Mouse (Mus musculus) bone marrow, adult 2 months (tissue): ENCODE data around the gene Phactr2.

Experiments used
- CTCF ChIP-seq: fragments of 200-500 bp; IDR thresholded peaks from 2 replicates; pipeline ENCODE4 v1.5.1; 2011; ENCODE audit warnings: low read length, control low read depth; ENCODE audit not compliant: control insufficient read depth, insufficient read depth
- POLR2A ChIP-seq: fragments of 200-500 bp; IDR thresholded peaks from 2 replicates; pipeline ENCODE4 v1.6.1; 2011; ENCODE audit warnings: low read depth, mild to moderate bottlenecking, control low read depth, low read length, borderline replicate concordance; ENCODE audit not compliant: control insufficient read depth

GRCm38 (mm10) chr10:13332985-13333384 is 141.2 kb downstream of the Phactr2 start:
- no peak for TF ChIP-seq CTCF
- TF ChIP-seq POLR2A, result no peak
